Mouse (Mus musculus) mouse trophoblast stem cell (cell line): Measurements from ENCODE around the gene Cenpn.

Experiments used
- in situ Hi-C, 2 experiments: fragments of 300-500 bp; cut with MseI, MboI; formaldehyde crosslinking; loops; 2 replicates in 1 of 2; 3 replicates in 1 of 2; pipeline ENCODE4 v1.15.1; 2025

The Cenpn gene

GRCm38 (mm10) chr8:116921337-116922059, at the start of gene Cenpn, which contains the start of gene Cmc2:
Gene Cenpn, plus strand, starts transcription at chr8:116921730.
Gene Cmc2, minus strand, starts transcription at chr8:116921455.
- in situ Hi-C loops, result loop anchor here in 1 of 2 experiments (5.0 kb wide), 1 partner anchor 39 kb away; no protein-coding TSS in a partner anchor

DNA sequence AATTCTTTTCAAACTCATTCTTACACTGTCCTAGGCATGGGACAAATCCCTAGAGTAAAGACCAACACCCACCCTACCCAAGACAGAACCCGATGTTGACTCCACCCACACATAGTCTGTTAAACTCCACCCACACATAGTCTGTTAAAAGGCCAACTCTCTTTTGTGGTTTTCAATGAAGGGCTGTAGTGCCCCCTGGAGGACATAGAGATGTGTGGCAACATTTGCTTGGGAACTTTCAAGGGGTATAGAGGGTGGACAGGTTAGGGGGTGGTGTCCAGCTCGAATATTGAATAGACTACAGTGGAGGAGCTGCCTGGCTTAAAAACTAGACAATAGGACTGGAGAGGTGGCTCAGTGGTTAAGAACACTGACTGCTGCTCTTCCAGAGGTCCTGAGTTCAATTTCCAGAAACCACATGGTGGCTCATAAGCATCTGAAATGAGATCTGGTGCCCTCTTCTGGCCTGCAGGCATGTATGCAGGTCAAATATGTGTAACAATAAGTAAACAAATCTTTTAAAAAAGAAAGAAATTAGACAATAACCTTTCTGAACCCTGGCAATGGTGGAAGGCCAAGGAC, 48.7 kb upstream of the Cenpn start:
- in situ Hi-C loops, result loop anchor here (5.0 kb wide), 1 partner anchor 101 kb away; no protein-coding TSS in a partner anchor

DNA sequence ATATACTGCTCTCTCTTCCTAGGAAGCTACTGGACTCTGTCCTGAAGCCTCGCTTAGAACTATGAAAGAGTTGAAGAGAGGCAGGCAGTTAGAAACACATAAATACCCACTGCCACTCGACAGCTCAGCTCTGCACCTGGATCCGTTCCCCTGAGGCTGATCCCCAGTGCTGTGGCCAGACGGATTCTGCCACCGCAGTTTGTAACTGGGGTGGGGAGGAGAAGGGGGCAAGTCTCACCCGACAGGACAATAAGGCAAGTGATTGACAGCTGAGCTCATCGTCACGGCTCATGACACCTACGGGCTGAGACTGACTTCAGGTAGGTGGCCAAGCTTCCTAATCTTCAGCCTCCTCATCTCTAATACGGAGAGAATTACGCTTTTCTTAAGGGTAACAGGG, 47.9 kb upstream of the Cenpn start:
- in situ Hi-C loops, result loop anchor here (5.0 kb wide), 1 partner anchor 101 kb away; no protein-coding TSS in a partner anchor

GRCm38 (mm10) chr8:116873986-116874385, 47.5 kb upstream of the Cenpn start:
- in situ Hi-C loops, result loop anchor here (5.0 kb wide), 1 partner anchor 102 kb away; no protein-coding TSS in a partner anchor

DNA sequence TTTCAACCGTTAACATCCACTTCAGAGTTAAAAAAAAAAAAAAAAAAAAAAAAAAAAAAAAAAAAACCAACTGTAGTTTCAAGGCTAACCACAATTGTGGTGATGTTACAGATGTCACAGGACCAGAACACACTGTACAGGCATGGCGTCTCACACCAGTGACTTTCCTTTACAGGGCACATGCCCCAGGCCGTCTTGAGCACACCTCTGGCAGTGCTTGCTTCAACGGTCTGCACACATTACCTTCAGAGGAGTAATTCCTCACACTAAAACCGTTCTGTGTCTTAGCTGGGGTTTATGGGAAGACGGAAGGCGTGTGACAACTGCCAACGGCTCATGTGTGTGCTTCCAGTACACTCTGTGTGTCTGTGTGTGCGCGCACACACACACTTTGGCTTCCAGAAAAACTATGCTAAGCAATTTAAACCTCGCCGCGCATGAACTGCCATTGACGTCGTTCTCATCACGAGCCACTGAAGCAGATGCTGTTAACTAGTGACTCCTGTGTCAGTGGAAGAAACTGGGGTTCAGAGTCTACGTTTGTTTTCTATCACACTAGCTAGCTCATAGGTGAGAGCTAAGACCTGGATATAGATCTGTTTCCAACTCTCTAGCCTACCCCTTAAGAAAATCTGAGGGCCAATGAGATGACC, 45.6 kb upstream of the Cenpn start:
- in situ Hi-C loops, result no loop called here

DNA sequence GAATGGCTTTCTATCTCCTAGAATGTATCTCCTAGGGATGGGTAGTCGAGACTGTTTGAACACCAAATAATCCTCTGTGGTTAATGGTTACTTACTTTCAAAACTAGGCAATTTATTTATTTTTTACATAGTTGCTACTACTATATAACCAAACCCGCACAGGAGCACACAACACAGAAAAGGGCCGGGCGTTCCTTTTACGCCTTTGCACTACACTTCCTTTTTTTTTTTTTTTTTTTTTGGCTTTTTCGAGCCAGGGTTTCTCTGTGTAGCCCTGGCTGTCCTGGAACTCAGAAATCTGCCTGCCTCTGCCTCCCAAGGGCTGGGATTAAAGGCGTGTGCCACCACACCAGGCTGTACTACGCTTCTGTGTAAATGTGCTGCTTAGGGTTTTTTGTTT, 40.1 kb upstream of the Cenpn start:
- in situ Hi-C loops, result loop anchor here in 1 of 2 experiments (5.0 kb wide), 1 partner anchor 41 kb away; the partner anchor contains the start of genes Cenpn and Cmc2

DNA sequence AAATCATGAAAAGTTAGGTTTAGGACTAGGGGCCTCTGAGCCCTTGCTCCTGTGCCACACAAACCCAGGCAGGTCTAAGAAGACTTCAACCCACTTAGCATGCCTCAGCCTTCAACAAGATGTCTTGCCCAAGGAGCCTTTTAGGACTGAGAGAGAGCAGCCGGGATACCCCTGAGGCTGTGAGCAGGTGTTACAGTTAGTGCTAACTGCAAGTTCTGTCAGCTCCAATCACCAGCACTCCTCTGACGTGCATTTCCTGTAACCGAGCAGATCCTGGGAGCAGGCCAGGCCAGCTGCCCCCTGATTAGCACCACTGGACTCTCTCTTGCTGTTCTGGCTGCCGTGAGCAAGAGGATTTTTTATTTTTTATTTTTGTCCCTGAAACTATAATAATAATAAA, 33.7 kb upstream of the Cenpn start:
- in situ Hi-C loops, result no loop called here

GRCm38 (mm10) chr8:116891446-116891845, 30.1 kb upstream of the Cenpn start:
- in situ Hi-C loops, result no loop called here

GRCm38 (mm10) chr8:116892130-116892529, 29.4 kb upstream of the Cenpn start:
- in situ Hi-C loops, result no loop called here

DNA sequence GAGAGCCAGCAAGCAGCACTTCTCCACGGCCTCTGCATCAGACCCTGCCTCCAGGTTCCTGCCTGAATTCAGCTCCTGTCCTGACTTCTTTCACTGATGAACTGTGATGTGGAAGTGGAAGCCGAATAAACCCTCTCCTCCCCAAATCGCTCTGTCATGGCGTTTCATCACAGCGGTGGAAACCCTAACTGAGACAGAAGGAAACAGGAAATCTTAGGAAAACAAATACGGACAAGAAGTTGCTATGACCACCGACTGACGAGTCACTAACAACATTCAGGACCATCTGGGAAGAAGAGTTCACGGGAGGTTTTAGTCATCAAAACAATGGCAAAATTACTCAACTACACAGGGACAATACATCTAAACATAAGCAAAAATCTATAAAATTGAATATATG, 28.9 kb upstream of the Cenpn start:
- in situ Hi-C loops, result no loop called here

DNA sequence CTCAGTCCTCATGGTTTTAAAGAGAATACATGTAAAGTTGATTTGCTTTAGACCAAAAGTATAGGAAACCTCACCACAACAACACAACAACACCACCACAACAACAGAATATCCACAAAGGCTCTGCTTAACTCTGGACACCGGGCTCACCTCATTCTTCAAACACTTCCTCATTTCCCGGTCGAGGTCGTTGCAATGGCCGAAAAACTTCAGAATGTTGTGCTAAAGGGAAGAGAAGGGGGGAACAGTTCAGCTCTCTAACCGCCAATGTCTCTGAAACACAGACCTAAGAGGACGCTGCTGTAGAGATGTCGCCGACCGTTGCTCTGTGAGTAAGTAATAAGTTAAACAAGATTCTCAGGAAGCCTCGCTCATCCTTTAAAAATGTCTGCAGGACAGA, 27.6 kb upstream of the Cenpn start:
- in situ Hi-C loops, result no loop called here

DNA sequence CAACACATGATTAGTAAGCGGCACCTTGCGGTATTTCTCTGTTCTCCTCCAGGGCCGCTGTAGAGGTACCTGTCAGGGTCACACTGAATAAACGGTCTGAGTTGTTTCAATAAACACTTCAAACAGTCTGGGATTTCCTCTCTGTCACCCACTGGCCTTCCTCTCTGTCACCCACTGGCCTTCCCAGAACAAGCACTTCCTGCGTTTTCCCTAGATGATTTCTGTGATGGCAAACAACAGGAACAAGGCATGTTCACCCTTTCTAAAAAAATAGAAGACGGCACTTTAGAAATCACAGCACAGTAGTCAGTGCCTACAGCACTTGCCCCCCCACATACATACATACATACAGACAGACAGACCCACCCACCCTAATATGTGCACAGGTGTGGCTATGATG, 26.0 kb upstream of the Cenpn start:
- in situ Hi-C loops, result no loop called here

- in situ Hi-C loops, result no loop called here
Measured at GRCm38 (mm10) chr8:116904736-116905135, 16.8 kb upstream of the Cenpn start.

- in situ Hi-C loops, result no loop called here
Measured at GRCm38 (mm10) chr8:116905252-116905651, 16.3 kb upstream of the Cenpn start.

GRCm38 (mm10) chr8:116905836-116906235, 15.7 kb upstream of the Cenpn start:
- in situ Hi-C loops, result no loop called here

DNA sequence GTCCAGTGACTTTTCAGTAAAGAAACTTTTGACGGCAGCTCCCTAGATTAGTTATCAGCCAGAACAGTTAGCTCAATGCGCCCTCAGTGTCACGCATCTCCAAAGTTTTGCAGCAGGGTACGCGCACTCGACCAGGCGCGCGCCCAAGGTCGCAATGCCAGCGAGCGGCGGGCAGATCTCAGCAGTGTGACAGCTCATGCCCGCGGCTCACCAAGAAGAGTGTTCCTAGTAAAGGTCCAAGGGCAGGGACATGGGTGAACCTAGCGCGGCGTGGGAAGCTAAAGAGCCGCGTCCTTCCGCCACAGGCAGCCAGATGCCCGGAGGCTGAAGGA, 559 bp upstream of the Cenpn start:
- in situ Hi-C loops, result loop anchor here in 1 of 2 experiments (5.0 kb wide), 1 partner anchor 39 kb away; no protein-coding TSS in a partner anchor

GRCm38 (mm10) chr8:116922060-116922757, 679 bp downstream of the Cenpn start:
- in situ Hi-C loops, result loop anchor here in 1 of 2 experiments (5.0 kb wide), 1 partner anchor 40 kb away; no protein-coding TSS in a partner anchor

DNA sequence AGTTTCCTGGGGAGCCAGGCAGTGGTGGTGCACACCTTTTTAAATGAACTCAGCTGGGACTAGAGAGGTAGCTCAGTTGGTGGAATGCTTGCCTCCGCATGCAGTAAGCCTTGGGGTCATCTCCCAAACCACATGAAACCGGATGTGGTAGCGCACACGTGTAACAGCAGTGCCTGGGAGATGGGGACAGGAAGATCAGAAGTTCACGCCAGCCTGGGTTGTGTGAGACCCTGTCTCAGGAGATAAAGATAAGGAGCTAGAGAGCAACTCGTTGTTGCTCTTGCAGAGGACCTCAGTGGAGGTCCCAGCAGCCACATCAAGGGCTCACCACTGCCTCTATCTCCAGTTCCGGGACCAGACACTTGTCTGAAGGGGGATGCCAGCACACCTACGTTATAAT, 2.0 kb downstream of the Cenpn start:
- in situ Hi-C loops, result loop anchor here in 1 of 2 experiments (5.0 kb wide), 1 partner anchor 41 kb away; no protein-coding TSS in a partner anchor

DNA sequence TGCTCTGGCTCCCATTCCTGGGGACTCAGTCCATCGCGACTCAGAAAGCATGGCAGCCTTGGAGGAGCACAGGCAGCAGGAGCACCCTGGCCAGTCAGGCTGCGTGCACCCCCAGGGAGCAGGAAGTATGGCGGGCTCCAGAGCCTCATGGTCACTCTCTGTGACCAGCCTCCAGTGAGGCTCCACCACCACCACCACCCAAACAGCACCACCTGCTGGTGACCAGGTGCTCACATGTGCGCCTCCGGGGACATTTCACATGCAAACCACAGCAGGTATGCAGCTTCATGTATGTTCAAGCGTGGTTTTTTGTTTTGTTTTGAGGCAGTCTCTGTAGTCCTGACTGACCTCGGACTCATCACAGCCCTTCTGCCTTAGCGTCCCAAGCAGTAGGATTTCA, 6.3 kb downstream of the Cenpn start:
- in situ Hi-C loops, result no loop called here

- in situ Hi-C loops, result no loop called here
Measured at GRCm38 (mm10) chr8:116928588-116928987, 7.1 kb downstream of the Cenpn start.

DNA sequence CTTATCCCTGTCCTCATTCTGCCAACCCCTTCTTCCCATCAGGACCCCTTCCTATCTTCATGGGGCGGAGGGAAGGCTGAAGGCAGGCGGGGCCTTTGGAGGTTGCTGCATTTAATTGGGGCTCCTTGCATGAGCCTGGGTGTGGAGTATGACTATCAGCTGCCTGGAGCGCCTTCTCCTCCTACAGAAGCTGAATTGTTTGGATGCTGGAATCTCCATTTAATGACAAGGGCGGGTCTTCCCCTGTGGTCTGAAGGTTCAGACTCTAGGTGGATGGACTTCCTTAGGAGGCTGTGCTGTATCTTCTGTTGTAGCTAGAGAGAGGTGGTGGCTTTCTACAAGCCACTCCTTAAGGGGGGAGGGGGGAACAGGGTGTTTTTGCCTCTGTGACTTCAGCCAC, 13.4 kb downstream of the Cenpn start:
- in situ Hi-C loops, result no loop called here

DNA sequence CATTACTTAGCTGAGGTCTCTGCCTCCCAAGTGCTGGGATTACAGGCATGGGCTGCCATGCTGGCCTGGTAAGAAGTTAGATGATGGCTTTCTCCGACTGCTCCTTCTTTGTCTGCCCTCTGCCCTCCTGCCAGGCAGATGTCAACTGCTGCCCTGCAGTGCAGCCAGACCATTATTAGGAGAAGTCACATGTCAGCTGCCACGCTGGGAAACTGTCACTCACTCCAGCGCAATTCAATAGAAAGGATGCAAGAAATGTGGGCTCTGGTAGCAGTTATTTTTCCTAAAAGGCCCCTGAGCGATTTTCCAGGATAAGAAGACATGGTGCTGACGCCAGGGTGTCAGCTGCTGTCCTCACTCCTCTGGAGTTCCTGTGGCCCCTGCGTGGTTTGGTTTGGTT, 14.0 kb downstream of the Cenpn start:
- in situ Hi-C loops, result no loop called here
